Mouse (Mus musculus) myocyte (in vitro differentiated cells): ENCODE data around the gene Ttc30a1. TPM values are rescaled to one million over a fixed set of nuclear protein-coding genes. Genes with fewer than 3 reads are reported as not detected.

Experiments used
- H3K27me3 ChIP-seq: one replicate; pipeline ENCODE4 v1.6.1; 2011; ENCODE audit not compliant: control insufficient read depth, insufficient read depth, insufficient read length
- H3K36me3 ChIP-seq: one replicate; pipeline ENCODE4 v1.6.1; 2011; ENCODE audit not compliant: control insufficient read depth, insufficient read depth
- H3K4me2 ChIP-seq: one replicate; pipeline ENCODE4 v1.6.1; 2011; ENCODE audit warnings: low read depth, control low read depth
- H3K4me3 ChIP-seq: one replicate; pipeline ENCODE4 v1.5.1; 2011; ENCODE audit warnings: mild to moderate bottlenecking, control low read depth, moderate library complexity
- H3K79me2 ChIP-seq: one replicate; pipeline ENCODE4 v1.6.1; 2011; ENCODE audit not compliant: control insufficient read depth, insufficient read depth
- H3ac ChIP-seq: one replicate; pipeline ENCODE4 v1.6.1; 2011; ENCODE audit not compliant: control insufficient read depth, insufficient read length
- CEBPB ChIP-seq: IDR thresholded peaks from 2 replicates; pipeline ENCODE4 v1.6.1; 2011; ENCODE audit warnings: mild to moderate bottlenecking, moderate library complexity; ENCODE audit not compliant: poor library complexity, insufficient read depth, severe bottlenecking
- E2F4 ChIP-seq: IDR thresholded peaks from one replicate; pipeline ENCODE4 v1.6.1; 2011; ENCODE audit warnings: mild to moderate bottlenecking, control low read depth, moderate library complexity; ENCODE audit not compliant: insufficient read depth
- MAX ChIP-seq: IDR thresholded peaks from one replicate; pipeline ENCODE4 v1.6.1; 2011; ENCODE audit warnings: low read depth, mild to moderate bottlenecking, control low read depth
- MYOD1 ChIP-seq, 3 experiments: IDR thresholded peaks; one replicate each; pipeline ENCODE4 v1.6.1; 2011; ENCODE audit warnings: control low read depth in 2 of 3, low read depth in 2 of 3, mild to moderate bottlenecking in 2 of 3, moderate library complexity in 1 of 3; ENCODE audit not compliant: insufficient read length in 2 of 3, control insufficient read depth in 1 of 3
- MYOG ChIP-seq, 3 experiments: IDR thresholded peaks; one replicate each; pipeline ENCODE4 v1.6.1; 2011; ENCODE audit warnings: control low read depth in 2 of 3, low read depth in 2 of 3, mild to moderate bottlenecking in 2 of 3; ENCODE audit not compliant: insufficient read length in 2 of 3, control insufficient read depth in 1 of 3, insufficient read depth in 1 of 3
- POLR2A ChIP-seq: IDR thresholded peaks from one replicate; pipeline ENCODE4 v1.6.1; 2011; ENCODE audit warnings: low read depth, mild to moderate bottlenecking, control low read depth, moderate library complexity; ENCODE audit not compliant: insufficient read length
- POLR2AphosphoS2 ChIP-seq: IDR thresholded peaks from one replicate; pipeline ENCODE4 v1.6.1; 2011; ENCODE audit warnings: low read depth, control low read depth; ENCODE audit not compliant: insufficient read length
- REST ChIP-seq: IDR thresholded peaks from one replicate; pipeline ENCODE4 v1.6.1; 2011; ENCODE audit warnings: mild to moderate bottlenecking, control low read depth, moderate library complexity; ENCODE audit not compliant: insufficient read depth, insufficient read length
- SRF ChIP-seq: IDR thresholded peaks from one replicate; pipeline ENCODE4 v1.6.1; 2011; ENCODE audit warnings: low read depth; ENCODE audit not compliant: control insufficient read depth, insufficient read length
- TCF12 ChIP-seq: IDR thresholded peaks from one replicate; pipeline ENCODE4 v1.6.1; 2011; ENCODE audit warnings: mild to moderate bottlenecking, control low read depth; ENCODE audit not compliant: poor library complexity, insufficient read depth, severe bottlenecking
- TCF3 ChIP-seq: IDR thresholded peaks from one replicate; pipeline ENCODE4 v1.6.1; 2011; ENCODE audit warnings: low read depth, control low read depth; ENCODE audit not compliant: insufficient read length
- USF1 ChIP-seq: IDR thresholded peaks from one replicate; pipeline ENCODE4 v1.6.1; 2011; ENCODE audit warnings: low read depth, mild to moderate bottlenecking, control low read depth, moderate library complexity
- polyA plus RNA-seq: library from polyadenylated mRNA; unstranded; fragments of >200 nt; fragmentation: generic; extraction: Trizol; gene quantifications from one replicate; pipeline ENCODE4 v1.2.1, GENCODE M21; 2012; ENCODE audit warnings: missing spikeins

Gene Ttc30a1
- polyA plus RNA-seq, 1 experiment: 1.2 TPM

DNA sequence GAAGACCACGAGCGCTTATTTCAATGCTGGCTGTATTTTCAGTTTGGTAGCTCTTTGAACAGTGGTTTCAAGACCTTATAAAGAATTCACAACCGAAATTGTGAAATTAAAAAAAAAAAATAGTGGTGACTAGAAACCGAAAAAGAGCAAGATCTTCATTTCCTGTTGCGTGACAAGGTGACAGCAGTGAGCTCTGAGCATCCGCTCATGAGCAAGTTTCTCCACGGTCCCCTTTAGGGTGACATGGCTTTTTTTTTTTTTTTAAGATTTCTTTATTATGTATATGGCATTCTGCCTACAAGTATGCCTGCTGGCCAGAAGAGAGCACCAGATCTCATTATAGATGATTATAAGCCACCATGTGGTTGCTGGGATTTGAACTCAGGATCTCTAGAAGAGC, 33.7 kb upstream of the Ttc30a1 start:
- no peak overlapping the region for H3K4me3 ChIP-seq

DNA sequence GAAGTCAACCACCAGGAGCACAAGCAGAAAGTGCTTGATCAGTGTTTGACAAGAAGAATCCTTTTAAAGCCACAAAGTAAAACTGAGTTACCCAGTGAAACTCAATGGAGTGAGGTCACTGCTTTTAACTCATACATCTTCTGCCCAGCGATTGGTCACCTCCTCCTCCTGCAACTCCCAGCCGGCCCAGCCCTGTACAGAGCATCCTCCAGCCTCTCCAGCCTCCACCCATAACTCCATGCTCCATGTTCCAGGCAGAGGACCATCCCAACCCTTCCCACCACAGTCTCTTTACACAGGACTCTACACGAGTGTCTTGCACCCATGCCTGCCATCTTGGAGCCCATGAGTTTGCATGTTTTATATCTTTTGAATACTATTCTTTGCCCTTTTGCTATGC, 32.9 kb upstream of the Ttc30a1 start:
- Histone ChIP-seq H3K36me3 (no peaks in the 10 kb centered on the region), H3K27me3 (peaks cover 31% of the 10 kb centered on the region), H3K79me2 (no peaks in the 10 kb centered on the region), H3K4me3 (no peak overlapping the region), H3K4me2 (no peak overlapping the region), H3ac (no peak overlapping the region)
- TF ChIP-seq SRF: no peak
- TF ChIP-seq CEBPB: no peak
- no peak for TF ChIP-seq MYOG (IDR thresholded peaks at IDR 0.05; ENCODE audit: control insufficient read depth in 1 of 3, insufficient read depth in 1 of 3, insufficient read length in 2 of 3, low read depth in 2 of 3)
- TF ChIP-seq MAX: no peak
- TF ChIP-seq REST: no peak
- TF ChIP-seq POLR2A: no peak
- no peak for TF ChIP-seq POLR2AphosphoS2
- TF ChIP-seq E2F4: no peak
- no peak for TF ChIP-seq USF1
- no peak for TF ChIP-seq MYOD1 (IDR thresholded peaks at IDR 0.05; ENCODE audit: control insufficient read depth in 1 of 3, insufficient read length in 2 of 3, low read depth in 2 of 3)
- no peak for TF ChIP-seq TCF3
- no peak for TF ChIP-seq TCF12

More for the DNA sequence above, 33.7 kb upstream of the Ttc30a1 start:
- Histone ChIP-seq H3K27me3 (peaks cover 31% of the 10 kb centered on the region), H3K4me2 (no peak overlapping the region), H3ac (no peak overlapping the region), H3K79me2 (no peaks in the 10 kb centered on the region), H3K36me3 (no peaks in the 10 kb centered on the region)
- TF ChIP-seq POLR2A: no peak
- TF ChIP-seq POLR2AphosphoS2: no peak
- TF ChIP-seq E2F4: no peak
- TF ChIP-seq USF1: no peak
- TF ChIP-seq REST: no peak
- TF ChIP-seq TCF12: no peak
- no peak for TF ChIP-seq MYOG (IDR thresholded peaks at IDR 0.05; ENCODE audit: control insufficient read depth in 1 of 3, insufficient read depth in 1 of 3, insufficient read length in 2 of 3, low read depth in 2 of 3)

DNA sequence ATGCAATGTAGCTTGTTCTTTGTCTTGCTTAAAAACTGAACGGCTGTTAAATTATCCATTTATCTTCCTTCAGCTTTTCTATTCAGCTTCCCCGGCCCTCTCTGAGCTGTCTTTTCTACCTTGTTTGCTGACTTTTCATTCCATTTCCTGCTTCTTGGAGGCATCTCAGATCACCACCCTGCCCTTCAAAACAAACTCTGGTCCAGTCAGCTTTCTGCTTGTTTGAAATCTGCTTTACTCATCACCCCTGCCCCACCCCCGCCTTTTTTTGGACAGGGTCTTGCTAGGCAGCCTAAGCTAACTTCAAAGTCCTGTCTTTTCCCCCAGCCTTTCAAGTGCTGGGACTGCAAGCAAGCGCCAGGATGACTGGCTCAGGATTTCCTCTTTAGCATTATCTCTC, 24.4 kb upstream of the Ttc30a1 start:
- Histone ChIP-seq H3K27me3 (peaks cover 21% of the 10 kb centered on the region), H3K4me3 (no peak overlapping the region), H3K36me3 (no peaks in the 10 kb centered on the region), H3K4me2 (no peak overlapping the region), H3ac (no peak overlapping the region), H3K79me2 (no peaks in the 10 kb centered on the region)
- TF ChIP-seq SRF (no peak), USF1 (no peak), POLR2A (no peak), MYOG (IDR thresholded peaks at IDR 0.05; ENCODE audit: control insufficient read depth in 1 of 3, insufficient read depth in 1 of 3, insufficient read length in 2 of 3, low read depth in 2 of 3) (no peak), MAX (no peak), TCF12 (no peak), POLR2AphosphoS2 (no peak), TCF3 (no peak), E2F4 (no peak), MYOD1 (IDR thresholded peaks at IDR 0.05; ENCODE audit: control insufficient read depth in 1 of 3, insufficient read length in 2 of 3, low read depth in 2 of 3) (no peak)

DNA sequence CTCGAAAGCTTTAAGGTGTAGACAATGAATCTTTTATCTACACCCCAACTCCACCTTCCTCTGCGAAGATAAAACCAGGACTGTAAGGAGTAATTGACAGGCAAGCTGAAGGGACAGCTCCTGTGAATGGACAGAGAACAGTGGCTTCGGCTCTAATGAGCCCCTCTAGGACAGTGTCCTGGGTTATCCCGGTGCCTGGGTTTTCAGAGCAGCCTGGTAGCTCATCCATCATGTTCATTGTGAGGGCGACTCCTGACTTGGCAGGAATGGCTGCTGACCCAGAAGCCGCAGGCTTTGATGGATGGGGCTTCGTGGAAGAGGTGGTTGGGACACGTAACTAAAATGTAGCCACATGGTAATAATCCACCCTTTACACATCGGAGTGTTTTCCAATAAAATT, 21.1 kb upstream of the Ttc30a1 start:
- no peak overlapping the region for H3K4me2 ChIP-seq
- H3K79me2 ChIP-seq: no peaks in the 10 kb centered on the region
- H3K4me3 ChIP-seq: no peak overlapping the region
- TF ChIP-seq USF1 (no peak), POLR2AphosphoS2 (no peak), POLR2A (no peak), MAX (no peak), MYOD1 (IDR thresholded peaks at IDR 0.05; ENCODE audit: control insufficient read depth in 1 of 3, insufficient read length in 2 of 3, low read depth in 2 of 3) (no peak), TCF12 (no peak), CEBPB (no peak), REST (no peak), TCF3 (no peak), E2F4 (no peak), MYOG (IDR thresholded peaks at IDR 0.05; ENCODE audit: control insufficient read depth in 1 of 3, insufficient read depth in 1 of 3, insufficient read length in 2 of 3, low read depth in 2 of 3) (no peak), SRF (no peak)
- no peaks in the 10 kb centered on the region for H3K36me3 ChIP-seq
- peaks cover 21% of the 10 kb centered on the region for H3K27me3 ChIP-seq
- H3ac ChIP-seq: no peak overlapping the region

DNA sequence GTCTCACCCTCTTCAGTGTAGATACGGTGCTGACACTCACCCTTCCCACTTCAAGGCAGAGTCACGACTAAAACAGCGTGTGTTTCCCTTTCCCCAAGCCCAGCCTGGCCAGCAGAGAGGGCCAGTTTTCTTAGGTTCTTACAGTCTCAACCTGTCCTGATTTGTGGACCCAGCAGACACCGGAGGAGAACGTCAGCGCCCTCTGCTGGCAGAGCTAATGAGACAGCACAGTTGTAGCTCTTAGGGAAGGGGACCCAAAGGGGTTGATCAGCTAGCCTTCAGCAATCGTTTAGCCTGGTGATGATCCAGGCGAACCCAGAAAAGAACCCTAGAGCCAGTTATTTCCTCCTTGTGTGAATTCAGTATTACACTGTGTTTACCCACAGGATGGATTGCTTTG, 19.6 kb upstream of the Ttc30a1 start:
- Histone ChIP-seq H3K4me3 (no peak overlapping the region), H3K27me3 (peaks cover 21% of the 10 kb centered on the region), H3ac (no peak overlapping the region), H3K79me2 (no peaks in the 10 kb centered on the region), H3K36me3 (no peaks in the 10 kb centered on the region), H3K4me2 (no peak overlapping the region)
- TF ChIP-seq CEBPB (no peak), SRF (no peak), USF1 (no peak), REST (no peak)
